Mouse (Mus musculus): Measurements from ENCODE around the gene Olfr1444. TPM values are rescaled to one million over a fixed set of nuclear protein-coding genes. Genes with fewer than 3 reads are reported as not detected.

Olfr1444 gene
- polyA plus RNA-seq (2015; fragmentation: Nextera tagmentation; extraction: Ambion mirVana) = not detected in 2 replicates

GRCm38 (mm10) chr19:12856983-12857382, at the start of gene Olfr1444:
Gene Olfr1444, plus strand, starts transcription at chr19:12857283.
- no peaks in the 10 kb centered on the region for H3K36me3 ChIP-seq (replicated peaks; ENCODE audit: insufficient read depth, low read length)
- no peaks in the 10 kb centered on the region for H3K27me3 ChIP-seq (ENCODE audit: insufficient read depth, low read length)
- no peak for DNase-seq
- TF ChIP-seq CTCF (IDR thresholded peaks at IDR 0.05; ENCODE audit: low read depth) (no peak), EP300 (IDR thresholded peaks at IDR 0.05; ENCODE audit: low read depth) (no peak)
- no peak within 1 kb of the TSS for H3K4me2 ChIP-seq (ENCODE audit: low read depth, low read length)
- ATAC-seq = no peak
- no peak within 1 kb of the TSS for H3K27ac ChIP-seq (ENCODE audit: low read depth)
- no peaks in the 10 kb centered on the region for H3K9me3 ChIP-seq (ENCODE audit: low read length)
- 40% methylated on average over 1 of the region's 1 CpGs for WGBS (ENCODE audit: insufficient replicate concordance)
- no peak within 1 kb of the TSS for H3K4me3 ChIP-seq (ENCODE audit: low read depth, low read length)
- H3K9ac ChIP-seq (replicated peaks) = no peak within 1 kb of the TSS
- H3K4me1 ChIP-seq (ENCODE audit: insufficient read depth) = no peaks in the 10 kb centered on the region

GRCm38 (mm10) chr19:12812644-12813364, 44.3 kb upstream of the Olfr1444 start:
- H3K4me2 ChIP-seq (ENCODE audit: low read depth, low read length) = no peak overlapping the region
- H3K36me3 ChIP-seq (replicated peaks; ENCODE audit: insufficient read depth, low read length) = no peaks in the 10 kb centered on the region
- ATAC-seq = no peak
- H3K27ac ChIP-seq (ENCODE audit: low read depth) = no peak overlapping the region
- no peaks in the 10 kb centered on the region for H3K9me3 ChIP-seq (ENCODE audit: low read length)
- 46% methylated on average over 1 of the region's 1 CpGs for WGBS (ENCODE audit: insufficient replicate concordance)
- H3K4me3 ChIP-seq (ENCODE audit: low read depth, low read length) = no peak overlapping the region
- TF ChIP-seq CTCF (IDR thresholded peaks at IDR 0.05; ENCODE audit: low read depth) (no peak), EP300 (IDR thresholded peaks at IDR 0.05; ENCODE audit: low read depth) (no peak)
- no peak for DNase-seq
- no peak overlapping the region for H3K9ac ChIP-seq (replicated peaks)
- no peaks in the 10 kb centered on the region for H3K27me3 ChIP-seq (ENCODE audit: insufficient read depth, low read length)
- no peaks in the 10 kb centered on the region for H3K4me1 ChIP-seq (ENCODE audit: insufficient read depth)

- Histone ChIP-seq H3K4me2 (ENCODE audit: low read depth, low read length) (no peak overlapping the region), H3K4me1 (ENCODE audit: insufficient read depth) (no peaks in the 10 kb centered on the region), H3K9me3 (ENCODE audit: low read length) (no peaks in the 10 kb centered on the region), H3K27me3 (ENCODE audit: insufficient read depth, low read length) (no peaks in the 10 kb centered on the region), H3K27ac (ENCODE audit: low read depth) (no peak overlapping the region), H3K9ac (replicated peaks) (no peak overlapping the region), H3K36me3 (replicated peaks; ENCODE audit: insufficient read depth, low read length) (no peaks in the 10 kb centered on the region), H3K4me3 (ENCODE audit: low read depth, low read length) (no peak overlapping the region)
- no peak for ATAC-seq
- no peak for DNase-seq
- 70% methylated on average over 1 of the region's 1 CpGs for WGBS (ENCODE audit: insufficient replicate concordance)
- TF ChIP-seq CTCF (IDR thresholded peaks at IDR 0.05; ENCODE audit: low read depth) = no peak
Observed at GRCm38 (mm10) chr19:12813883-12814282, 43.2 kb upstream of the Olfr1444 start.

GRCm38 (mm10) chr19:12818507-12818906, 38.6 kb upstream of the Olfr1444 start:
- Histone ChIP-seq H3K36me3 (replicated peaks; ENCODE audit: insufficient read depth, low read length) (no peaks in the 10 kb centered on the region), H3K4me1 (ENCODE audit: insufficient read depth) (no peaks in the 10 kb centered on the region), H3K27me3 (ENCODE audit: insufficient read depth, low read length) (no peaks in the 10 kb centered on the region), H3K4me3 (ENCODE audit: low read depth, low read length) (no peak overlapping the region), H3K9me3 (ENCODE audit: low read length) (no peaks in the 10 kb centered on the region), H3K27ac (ENCODE audit: low read depth) (no peak overlapping the region), H3K4me2 (ENCODE audit: low read depth, low read length) (no peak overlapping the region), H3K9ac (replicated peaks) (no peak overlapping the region)
- no peak for TF ChIP-seq EP300 (IDR thresholded peaks at IDR 0.05; ENCODE audit: low read depth)
- no peak for TF ChIP-seq CTCF (IDR thresholded peaks at IDR 0.05; ENCODE audit: low read depth)
- DNase-seq (no peak), ATAC-seq (no peak)
- 73% methylated on average over 1 of the region's 1 CpGs for WGBS (ENCODE audit: insufficient replicate concordance)

- Histone ChIP-seq H3K27me3 (ENCODE audit: insufficient read depth, low read length) (no peaks in the 10 kb centered on the region), H3K4me2 (ENCODE audit: low read depth, low read length) (no peak overlapping the region), H3K36me3 (replicated peaks; ENCODE audit: insufficient read depth, low read length) (no peaks in the 10 kb centered on the region), H3K4me3 (ENCODE audit: low read depth, low read length) (no peak overlapping the region), H3K9me3 (ENCODE audit: low read length) (no peaks in the 10 kb centered on the region), H3K4me1 (ENCODE audit: insufficient read depth) (no peaks in the 10 kb centered on the region), H3K27ac (ENCODE audit: low read depth) (no peak overlapping the region), H3K9ac (replicated peaks) (no peak overlapping the region)
- DNase-seq (peak; percentile 22), ATAC-seq (no peak)
- WGBS (ENCODE audit: insufficient replicate concordance) = 26% methylated on average over 4 of the region's 4 CpGs
- TF ChIP-seq EP300 (IDR thresholded peaks at IDR 0.05; ENCODE audit: low read depth) (peak; percentile 25; the same call in 1 of the 2 replicates), CTCF (IDR thresholded peaks at IDR 0.05; ENCODE audit: low read depth) (peak; percentile 79)
Observed at GRCm38 (mm10) chr19:12820383-12820782, 36.7 kb upstream of the Olfr1444 start.

GRCm38 (mm10) chr19:12824549-12824948, 32.5 kb upstream of the Olfr1444 start:
- 82% methylated on average over 4 of the region's 4 CpGs for WGBS (ENCODE audit: insufficient replicate concordance)
- no peak overlapping the region for H3K4me3 ChIP-seq (ENCODE audit: low read depth, low read length)
- no peak for ATAC-seq

More at GRCm38 (mm10) chr19:12824549-12824948, 32.5 kb upstream of the Olfr1444 start:
- H3K4me2 ChIP-seq (ENCODE audit: low read depth, low read length) = no peak overlapping the region
- no peaks in the 10 kb centered on the region for H3K36me3 ChIP-seq (replicated peaks; ENCODE audit: insufficient read depth, low read length)
- TF ChIP-seq CTCF (IDR thresholded peaks at IDR 0.05; ENCODE audit: low read depth) (peak; percentile 46), EP300 (IDR thresholded peaks at IDR 0.05; ENCODE audit: low read depth) (no peak)
- no peak for DNase-seq
- H3K27me3 ChIP-seq (ENCODE audit: insufficient read depth, low read length) = no peaks in the 10 kb centered on the region
- no peaks in the 10 kb centered on the region for H3K4me1 ChIP-seq (ENCODE audit: insufficient read depth)
- H3K27ac ChIP-seq (ENCODE audit: low read depth) = no peak overlapping the region
- no peak overlapping the region for H3K9ac ChIP-seq (replicated peaks)
- no peaks in the 10 kb centered on the region for H3K9me3 ChIP-seq (ENCODE audit: low read length)
